Mouse (Mus musculus) thymus, adult 2 months (tissue): ENCODE results near the gene Sptlc2.

Experiments used
- CTCF ChIP-seq: fragments of 200-500 bp; IDR thresholded peaks from 2 replicates; pipeline ENCODE4 v1.5.1; 2012; ENCODE audit warnings: mild to moderate bottlenecking, control low read depth, low read length, moderate library complexity, borderline replicate concordance; ENCODE audit not compliant: control insufficient read depth, poor library complexity, insufficient read depth; ENCODE audit errors: extremely low read depth
- POLR2A ChIP-seq: fragments of 200-500 bp; IDR thresholded peaks from 2 replicates; pipeline ENCODE4 v1.6.1; 2012; ENCODE audit warnings: mild to moderate bottlenecking, low read length, control low read depth, moderate library complexity; ENCODE audit not compliant: control insufficient read depth, poor library complexity, insufficient read depth; ENCODE audit errors: extremely low read depth

- no peak for TF ChIP-seq POLR2A
- TF ChIP-seq CTCF, result no peak
These were observed 20.1 kb downstream of the Sptlc2 start for GRCm38 (mm10) chr12:87368092-87368491.
